In genomic region chr10:120563926-120564325, GRCm38 (mm10) we compare ENCODE assay signal across 13 mouse cellular contexts.
DNase-seq lines count a peak whose midpoint lies in the region; ATAC-seq and TF ChIP-seq lines count a peak whose summit lies in the region.
"Had no signal": no experiment of that assay in that cellular context is flagged by ENCODE, and none has a peak within 500 bp of the region (broad histone marks: within the 10 kb centered on the region; RNA-seq: fewer than 3 reads in every experiment).

No protein-coding gene starts in this region.

- H3K9ac ChIP-seq in forebrain, embryonic 13.5 days = no peak overlapping the region
- no peak overlapping the region for H3K9ac ChIP-seq in forebrain, embryonic 15.5 days (replicated peaks)
- H3K9ac ChIP-seq in kidney, embryonic 14.5 days (ENCODE audit: low read depth, low read length) = no peak overlapping the region
- H3K9ac ChIP-seq in kidney, postnatal 0 days (ENCODE audit: low read depth, low read length) = no peak overlapping the region

- peaks cover 5% of the 10 kb centered on the region; the same call in 1 of the 2 replicates for H3K27me3 ChIP-seq in forebrain, embryonic 13.5 days
- H3K27me3 ChIP-seq in forebrain, embryonic 15.5 days = no peaks in the 10 kb centered on the region
- no peaks in the 10 kb centered on the region for H3K27me3 ChIP-seq in kidney, embryonic 14.5 days (ENCODE audit: control insufficient read depth, insufficient read depth, low read length)
- no peaks in the 10 kb centered on the region for H3K27me3 ChIP-seq in kidney, postnatal 0 days (ENCODE audit: insufficient read depth, low read length)

- no peak overlapping the region for H3K27ac ChIP-seq in forebrain, embryonic 13.5 days
- no peak overlapping the region for H3K27ac ChIP-seq in forebrain, embryonic 15.5 days (replicated peaks)
- H3K27ac ChIP-seq in kidney, embryonic 14.5 days (ENCODE audit: low read depth, low read length) = no peak overlapping the region
- no peak overlapping the region for H3K27ac ChIP-seq in kidney, postnatal 0 days

- peak overlapping the region; percentile 21; the same call in 1 of the 2 replicates for H3K4me2 ChIP-seq in forebrain, embryonic 13.5 days
- H3K4me2 ChIP-seq in forebrain, embryonic 15.5 days (replicated peaks) = no peak overlapping the region
- no peak overlapping the region for H3K4me2 ChIP-seq in kidney, embryonic 14.5 days (replicated peaks; ENCODE audit: low read depth, low read length)
- 0 out of 2 replicates have a peak overlapping the region, but pooled peaks have one; percentile 13 for H3K4me2 ChIP-seq in kidney, postnatal 0 days (ENCODE audit: low read length)

- peaks cover 15% of the 10 kb centered on the region for H3K4me1 ChIP-seq in forebrain, embryonic 13.5 days
- H3K4me1 ChIP-seq in forebrain, embryonic 15.5 days = peaks cover 7% of the 10 kb centered on the region
- H3K4me1 ChIP-seq in kidney, embryonic 14.5 days (ENCODE audit: control insufficient read depth, insufficient read depth, low read length) = peaks cover 9% of the 10 kb centered on the region; the same call in 1 of the 2 replicates
- H3K4me1 ChIP-seq in kidney, postnatal 0 days (replicated peaks; ENCODE audit: insufficient read depth, low read length) = no peaks in the 10 kb centered on the region

- peaks cover 3% of the 10 kb centered on the region; the same call in 1 of the 2 replicates for H3K9me3 ChIP-seq in forebrain, embryonic 13.5 days (replicated peaks)
- no peaks in the 10 kb centered on the region for H3K9me3 ChIP-seq in forebrain, embryonic 15.5 days
- no peaks in the 10 kb centered on the region for H3K9me3 ChIP-seq in kidney, embryonic 14.5 days (ENCODE audit: control insufficient read depth, low read length)
- H3K9me3 ChIP-seq in kidney, postnatal 0 days (replicated peaks; ENCODE audit: low read length) = no peaks in the 10 kb centered on the region

- H3K36me3 ChIP-seq in forebrain, embryonic 13.5 days (ENCODE audit: poor library complexity, severe bottlenecking) = no peaks in the 10 kb centered on the region
- no peaks in the 10 kb centered on the region for H3K36me3 ChIP-seq in forebrain, embryonic 15.5 days
- no peaks in the 10 kb centered on the region for H3K36me3 ChIP-seq in kidney, embryonic 14.5 days (ENCODE audit: control insufficient read depth, insufficient read depth, low read length)
- no peaks in the 10 kb centered on the region for H3K36me3 ChIP-seq in kidney, postnatal 0 days (ENCODE audit: insufficient read depth, low read length)

- ATAC-seq in forebrain, embryonic 13.5 days = no peak
- ATAC-seq in forebrain, embryonic 15.5 days (replicated peaks) = no peak
- no peak for ATAC-seq in kidney, embryonic 14.5 days (ENCODE audit: low FRiP score, low TSS enrichment)
- ATAC-seq in kidney, postnatal 0 days (replicated peaks; ENCODE audit: low FRiP score, low read depth) = no peak
- ATAC-seq: CD4-positive, CD25-positive, alpha-beta regulatory T cell, adult 4 months; lung, postnatal 0 days had no signal

- peak; percentile 4 for DNase-seq in kidney, adult 18-20 months
- DNase-seq in adrenal gland, postnatal 10 days = peak; percentile 23
- peak; percentile 60 for DNase-seq in kidney, postnatal 0 days (ENCODE audit: low spot score)
- no peak for DNase-seq in spleen, postnatal 10 days (ENCODE audit: low spot score in 2 of 2)
- no peak for DNase-seq in cerebellum, adult 9-11 months
- DNase-seq: cerebellum, postnatal 36 days; liver; thymus, adult 2 months had no signal

- WGBS in forebrain, embryonic 13.5 days = 25% methylated on average over 10 of the region's 10 CpGs
- 23% methylated on average over 10 of the region's 10 CpGs for WGBS in forebrain, embryonic 15.5 days
- WGBS in kidney, embryonic 14.5 days = 28% methylated on average over 10 of the region's 10 CpGs
- WGBS in kidney, postnatal 0 days = 23% methylated on average over 10 of the region's 10 CpGs

- TF ChIP-seq CTCF in kidney, postnatal 0 days (IDR thresholded peaks at IDR 0.05; ENCODE audit: low read depth) = no peak

- no peak overlapping the region for H3K4me3 ChIP-seq in forebrain, embryonic 13.5 days
- no peak overlapping the region for H3K4me3 ChIP-seq in forebrain, embryonic 15.5 days
- no peak overlapping the region for H3K4me3 ChIP-seq in kidney, embryonic 14.5 days (ENCODE audit: low read length)
- no peak overlapping the region for H3K4me3 ChIP-seq in kidney, postnatal 0 days (replicated peaks; ENCODE audit: low read depth, low read length)

Comparison
In these comparisons a context has a peak if more than half of its experiments do, and no peak if none do; other contexts are left out.
1. H3K4me2 ChIP-seq: peak in forebrain, embryonic 13.5 days (single experiment) and kidney, postnatal 0 days (single experiment); none in forebrain, embryonic 15.5 days (single experiment) and kidney, embryonic 14.5 days (single experiment).
2. DNase-seq: peak in kidney, adult 18-20 months (single experiment), adrenal gland, postnatal 10 days (single experiment) and kidney, postnatal 0 days (single experiment); none in spleen, postnatal 10 days (0 of 2) and cerebellum, adult 9-11 months (single experiment).